Mouse (Mus musculus) layer of hippocampus, adult 9-10 months (tissue): ENCODE results near the gene Igfals.

ENCODE experiments used
- DNase-seq: peaks from one replicate; pipeline ENCODE4 v3.0.0; 2022; ENCODE audit warnings: low spot score

The Igfals gene

GRCm38 (mm10) chr17:24894061-24894994, 28.5 kb downstream of the Igfals start:
- DNase-seq = no peak

GRCm38 (mm10) chr17:24894995-24895547, 29.3 kb downstream of the Igfals start, which contains the start of the genes Eme2 and Mrps34:
Gene Eme2 (minus strand): TSS chr17:24895087.
Gene Mrps34 (plus strand): TSS chr17:24895116.
- no peak for DNase-seq

- no peak for DNase-seq
Measured at GRCm38 (mm10) chr17:24895571-24896240, 29.9 kb downstream of the Igfals start.

- DNase-seq = no peak
Measured at GRCm38 (mm10) chr17:24896241-24896992, 30.6 kb downstream of the Igfals start, which contains the start of gene Nme3. Gene Nme3 (plus strand): TSS chr17:24896500.

- DNase-seq = no peak
Measured at GRCm38 (mm10) chr17:24896993-24897269, 31.1 kb downstream of the Igfals start.

GRCm38 (mm10) chr17:24897600-24897999, 31.8 kb downstream of the Igfals start:
- no peak for DNase-seq

GRCm38 (mm10) chr17:24898041-24898854, 32.5 kb downstream of the Igfals start:
- no peak for DNase-seq

- no peak for DNase-seq
Measured at GRCm38 (mm10) chr17:24899153-24899552, 33.4 kb downstream of the Igfals start.

- no peak for DNase-seq
Measured at GRCm38 (mm10) chr17:24900014-24900413, 34.2 kb downstream of the Igfals start.

GRCm38 (mm10) chr17:24902124-24902523, 36.3 kb downstream of the Igfals start:
- DNase-seq = no peak

GRCm38 (mm10) chr17:24902671-24903474, 37.1 kb downstream of the Igfals start:
- no peak for DNase-seq

GRCm38 (mm10) chr17:24903767-24904166, 38.0 kb downstream of the Igfals start:
- no peak for DNase-seq

GRCm38 (mm10) chr17:24907591-24907990, 41.8 kb downstream of the Igfals start:
- DNase-seq = no peak

- no peak for DNase-seq
Measured at GRCm38 (mm10) chr17:24913984-24914383, 48.2 kb downstream of the Igfals start.

GRCm38 (mm10) chr17:24923246-24923645, 57.4 kb downstream of the Igfals start:
- no peak for DNase-seq

- no peak for DNase-seq
Measured at GRCm38 (mm10) chr17:24929506-24929905, 63.7 kb downstream of the Igfals start.
